Mouse (Mus musculus) lung, embryonic 15.5 days (tissue): ENCODE measurements around the gene Dusp12. TPM values are rescaled to one million over a fixed set of nuclear protein-coding genes. Genes with fewer than 3 reads are reported as not detected.

ENCODE experiments used
- ATAC-seq: fragments of 200-750 bp; cut with Nextera tagmentation; 2 replicates; pipeline ENCODE4 v1.8.0; 2017; ENCODE audit warnings: moderate number of reproducible peaks, borderline replicate concordance; ENCODE audit not compliant: low FRiP score, low TSS enrichment; ENCODE audit errors: extremely low read depth
- H3K27ac ChIP-seq: fragments of 300-500 bp; sonication (generic); 2 replicates; pipeline ENCODE4 v1.5.1; 2015; ENCODE audit warnings: moderate library complexity, mild to moderate bottlenecking, inconsistent platforms
- H3K27me3 ChIP-seq: fragments of 300-500 bp; sonication (generic); 2 replicates; pipeline ENCODE4 v1.6.1; 2015; ENCODE audit warnings: inconsistent platforms
- H3K36me3 ChIP-seq: fragments of 300-500 bp; sonication (generic); 2 replicates; pipeline ENCODE4 v1.6.1; 2015; ENCODE audit warnings: inconsistent platforms
- H3K4me1 ChIP-seq: fragments of 300-500 bp; sonication (generic); 2 replicates; pipeline ENCODE4 v1.6.1; 2015; ENCODE audit warnings: inconsistent platforms
- H3K4me2 ChIP-seq: fragments of 300-500 bp; sonication (generic); 2 replicates; pipeline ENCODE4 v1.6.1; 2015; ENCODE audit warnings: inconsistent platforms, mild to moderate bottlenecking, moderate library complexity
- H3K4me3 ChIP-seq: fragments of 300-500 bp; sonication (generic); 2 replicates; pipeline ENCODE4 v1.5.1; 2015; ENCODE audit warnings: mild to moderate bottlenecking, inconsistent platforms
- H3K9ac ChIP-seq: fragments of 300-500 bp; sonication (generic); 2 replicates; pipeline ENCODE4 v1.6.1; 2015; ENCODE audit warnings: inconsistent platforms
- H3K9me3 ChIP-seq: fragments of 300-500 bp; sonication (generic); 2 replicates; pipeline ENCODE4 v1.6.1; 2016; ENCODE audit warnings: inconsistent platforms
- WGBS: fragments of 180-500 bp; shearing (Covaris S2); methylation state at CpG from one replicate; pipeline ENCODE4 v1.1.7; 2015; 5-methylcytosine and 5-hydroxymethylcytosine counted together
- polyA plus RNA-seq: library from polyadenylated mRNA; unstranded; fragments of >200 nt; fragmentation: Nextera tagmentation; extraction: Ambion mirVana; gene quantifications from 2 replicates; pipeline ENCODE4 v1.2.1, GENCODE M21; 2015

The Dusp12 gene
- 34.1 and 37.0 TPM in 2 replicates for polyA plus RNA-seq

GRCm38 (mm10) chr1:170884978-170885561, at the start of gene Dusp12, which contains the start of gene Gm26620:
Gene Dusp12, minus strand, starts transcription at chr1:170885540.
Gene Gm26620, plus strand, starts transcription at chr1:170885065.
- peaks cover 7% of the 10 kb centered on the region for H3K4me1 ChIP-seq
- H3K9ac ChIP-seq = peak within 1 kb of the TSS; percentile 82
- ATAC-seq = peak; percentile 91
- peaks cover 11% of the 10 kb centered on the region for H3K36me3 ChIP-seq
- WGBS = under 1% methylated on average over 46 of the region's 46 CpGs
- peak within 1 kb of the TSS; percentile 88 for H3K4me3 ChIP-seq
- H3K9me3 ChIP-seq = no peaks in the 10 kb centered on the region
- no peaks in the 10 kb centered on the region for H3K27me3 ChIP-seq
- H3K27ac ChIP-seq = peak within 1 kb of the TSS; percentile 74
- H3K4me2 ChIP-seq = peak within 1 kb of the TSS; percentile 82

- 46% methylated on average over 2 of the region's 2 CpGs for WGBS
- ATAC-seq = no peak
Observed at GRCm38 (mm10) chr1:170934383-170934782, 49.0 kb upstream of the Dusp12 start.

GRCm38 (mm10) chr1:170933940-170934339, 48.6 kb upstream of the Dusp12 start:
- ATAC-seq = no peak
- H3K36me3 ChIP-seq = no peaks in the 10 kb centered on the region
- 68% methylated on average over 1 of the region's 1 CpGs for WGBS
- H3K4me1 ChIP-seq = no peaks in the 10 kb centered on the region
- H3K4me2 ChIP-seq = no peak overlapping the region
- H3K9me3 ChIP-seq = no peaks in the 10 kb centered on the region
- no peak overlapping the region for H3K27ac ChIP-seq
- H3K9ac ChIP-seq = no peak overlapping the region
- H3K27me3 ChIP-seq = no peaks in the 10 kb centered on the region
- H3K4me3 ChIP-seq = no peak overlapping the region

More at GRCm38 (mm10) chr1:170934383-170934782, 49.0 kb upstream of the Dusp12 start:
- H3K4me3 ChIP-seq = no peak overlapping the region
- no peak overlapping the region for H3K9ac ChIP-seq
- no peak overlapping the region for H3K27ac ChIP-seq
- H3K4me2 ChIP-seq = no peak overlapping the region
- H3K36me3 ChIP-seq = no peaks in the 10 kb centered on the region
- no peaks in the 10 kb centered on the region for H3K4me1 ChIP-seq
- no peaks in the 10 kb centered on the region for H3K9me3 ChIP-seq
- no peaks in the 10 kb centered on the region for H3K27me3 ChIP-seq

- no peaks in the 10 kb centered on the region for H3K4me1 ChIP-seq
- no peak overlapping the region for H3K9ac ChIP-seq
- no peak overlapping the region for H3K4me3 ChIP-seq
- WGBS = 65% methylated on average over 6 of the region's 6 CpGs
- no peaks in the 10 kb centered on the region for H3K9me3 ChIP-seq
- ATAC-seq = no peak
- H3K27me3 ChIP-seq = no peaks in the 10 kb centered on the region
- no peak overlapping the region for H3K4me2 ChIP-seq
- H3K36me3 ChIP-seq = no peaks in the 10 kb centered on the region
- H3K27ac ChIP-seq = no peak overlapping the region
Observed at GRCm38 (mm10) chr1:170933386-170933920, 48.1 kb upstream of the Dusp12 start.

GRCm38 (mm10) chr1:170932043-170932442, 46.7 kb upstream of the Dusp12 start:
- 78% methylated on average over 3 of the region's 3 CpGs for WGBS
- no peak overlapping the region for H3K9ac ChIP-seq
- no peaks in the 10 kb centered on the region for H3K4me1 ChIP-seq
- H3K36me3 ChIP-seq = no peaks in the 10 kb centered on the region
- no peak overlapping the region for H3K27ac ChIP-seq
- H3K27me3 ChIP-seq = no peaks in the 10 kb centered on the region
- H3K4me2 ChIP-seq = no peak overlapping the region
- no peak for ATAC-seq
- H3K9me3 ChIP-seq = no peaks in the 10 kb centered on the region
- no peak overlapping the region for H3K4me3 ChIP-seq

GRCm38 (mm10) chr1:170929245-170929644, 43.9 kb upstream of the Dusp12 start:
- H3K9ac ChIP-seq = no peak overlapping the region

GRCm38 (mm10) chr1:170928467-170928866, 43.1 kb upstream of the Dusp12 start:
- Histone ChIP-seq H3K4me1 (no peaks in the 10 kb centered on the region), H3K27me3 (no peaks in the 10 kb centered on the region), H3K27ac (no peak overlapping the region), H3K9ac (no peak overlapping the region), H3K36me3 (no peaks in the 10 kb centered on the region), H3K4me2 (no peak overlapping the region), H3K4me3 (no peak overlapping the region), H3K9me3 (no peaks in the 10 kb centered on the region)
- ATAC-seq = no peak
- WGBS = 72% methylated on average over 2 of the region's 2 CpGs

More at GRCm38 (mm10) chr1:170929245-170929644, 43.9 kb upstream of the Dusp12 start:
- ATAC-seq = no peak
- Histone ChIP-seq H3K36me3 (no peaks in the 10 kb centered on the region), H3K4me2 (no peak overlapping the region), H3K4me1 (no peaks in the 10 kb centered on the region), H3K27ac (no peak overlapping the region), H3K27me3 (no peaks in the 10 kb centered on the region), H3K4me3 (no peak overlapping the region), H3K9me3 (no peaks in the 10 kb centered on the region)
- 76% methylated on average over 4 of the region's 4 CpGs for WGBS

GRCm38 (mm10) chr1:170927378-170927777, 42.0 kb upstream of the Dusp12 start, which contains the start of gene Fcrla:
Gene Fcrla, minus strand, starts transcription at chr1:170927583.
- ATAC-seq = no peak
- Histone ChIP-seq H3K4me1 (no peaks in the 10 kb centered on the region), H3K4me3 (no peak within 1 kb of the TSS), H3K27ac (no peak within 1 kb of the TSS), H3K9ac (no peak within 1 kb of the TSS), H3K27me3 (no peaks in the 10 kb centered on the region), H3K36me3 (no peaks in the 10 kb centered on the region), H3K9me3 (no peaks in the 10 kb centered on the region), H3K4me2 (no peak within 1 kb of the TSS)
- 76% methylated on average over 3 of the region's 3 CpGs for WGBS

- 46% methylated on average over 6 of the region's 6 CpGs for WGBS
- H3K9ac ChIP-seq = no peak overlapping the region
- no peaks in the 10 kb centered on the region for H3K36me3 ChIP-seq
- no peak for ATAC-seq
- no peaks in the 10 kb centered on the region for H3K27me3 ChIP-seq
- no peak overlapping the region for H3K4me3 ChIP-seq
- no peak overlapping the region for H3K27ac ChIP-seq
- H3K9me3 ChIP-seq = no peaks in the 10 kb centered on the region
- no peak overlapping the region for H3K4me2 ChIP-seq
- no peaks in the 10 kb centered on the region for H3K4me1 ChIP-seq
Observed at GRCm38 (mm10) chr1:170926941-170927340, 41.6 kb upstream of the Dusp12 start.

- Histone ChIP-seq H3K27ac (no peak overlapping the region), H3K9me3 (no peaks in the 10 kb centered on the region), H3K4me1 (no peaks in the 10 kb centered on the region), H3K27me3 (no peaks in the 10 kb centered on the region), H3K4me3 (no peak overlapping the region), H3K9ac (no peak overlapping the region), H3K36me3 (no peaks in the 10 kb centered on the region), H3K4me2 (no peak overlapping the region)
- no peak for ATAC-seq
- 67% methylated on average over 6 of the region's 6 CpGs for WGBS
Observed at GRCm38 (mm10) chr1:170924485-170924884, 39.1 kb upstream of the Dusp12 start.

- WGBS = 88% methylated on average over 8 of the region's 8 CpGs
- ATAC-seq = no peak
- no peak overlapping the region for H3K9ac ChIP-seq
- H3K27me3 ChIP-seq = no peaks in the 10 kb centered on the region
- H3K27ac ChIP-seq = no peak overlapping the region
- H3K4me1 ChIP-seq = no peaks in the 10 kb centered on the region
- no peaks in the 10 kb centered on the region for H3K9me3 ChIP-seq
- no peak overlapping the region for H3K4me2 ChIP-seq
- H3K36me3 ChIP-seq = no peaks in the 10 kb centered on the region
- H3K4me3 ChIP-seq = no peak overlapping the region
Observed at GRCm38 (mm10) chr1:170919308-170919707, 34.0 kb upstream of the Dusp12 start.

- 41% methylated on average over 5 of the region's 5 CpGs for WGBS
- Histone ChIP-seq H3K27ac (no peak overlapping the region), H3K4me1 (no peaks in the 10 kb centered on the region), H3K4me2 (no peak overlapping the region), H3K36me3 (no peaks in the 10 kb centered on the region), H3K4me3 (no peak overlapping the region), H3K27me3 (no peaks in the 10 kb centered on the region), H3K9me3 (no peaks in the 10 kb centered on the region), H3K9ac (no peak overlapping the region)
- ATAC-seq = no peak
Observed at GRCm38 (mm10) chr1:170915657-170916056, 30.3 kb upstream of the Dusp12 start.
